Mouse (Mus musculus) gonadal fat pad, adult 2 months (tissue): ENCODE data around the gene Hbb-bt. TPM values are rescaled to one million over a fixed set of nuclear protein-coding genes. Genes with fewer than 3 reads are reported as not detected.
"Not testable (repeated sequence)": the region's sequence is repeated elsewhere in the genome, so short reads cannot be mapped to it uniquely, and the experiment has no call there.

ENCODE experiments used
- DNase-seq: peaks from one replicate; pipeline ENCODE4 v3.0.0-alpha.2; 2012; ENCODE audit warnings: low read depth
- polyA plus RNA-seq: library from polyadenylated mRNA; depleted of rRNA; stranded (reverse); fragments of >200 nt; gene quantifications from 2 replicates; pipeline ENCODE4 v1.2.3, GENCODE M21; 2012; rRNA removed

Hbb-bt gene
- 189 and 481 TPM in 2 replicates for polyA plus RNA-seq

GRCm38 (mm10) chr7:103813766-103814165 is at the start of gene Hbb-bt:
Gene Hbb-bt (minus strand): TSS chr7:103813996.
- no peak for DNase-seq

GRCm38 (mm10) chr7:103861531-103861930 is 47.7 kb upstream of the Hbb-bt start:
- no peak for DNase-seq

- no peak for DNase-seq
Observed at GRCm38 (mm10) chr7:103860855-103861254, 47.1 kb upstream of the Hbb-bt start.

GRCm38 (mm10) chr7:103859076-103859475 is 45.3 kb upstream of the Hbb-bt start:
- DNase-seq: no peak

- DNase-seq: no peak
Observed at GRCm38 (mm10) chr7:103854669-103855068, 40.9 kb upstream of the Hbb-bt start.

GRCm38 (mm10) chr7:103853090-103853489 is 39.3 kb upstream of the Hbb-bt start, which contains the start of gene Hbb-y:
Gene Hbb-y (minus strand): TSS chr7:103853216.
- DNase-seq: no peak

- DNase-seq: no peak
Observed at GRCm38 (mm10) chr7:103844525-103845325, 30.9 kb upstream of the Hbb-bt start.

GRCm38 (mm10) chr7:103843034-103843433 is 29.2 kb upstream of the Hbb-bt start, which contains the start of gene Hbb-bh1:
Gene Hbb-bh1 (minus strand): TSS chr7:103843164.
- no peak for DNase-seq

- DNase-seq: no peak
Observed at GRCm38 (mm10) chr7:103840268-103840667, 26.5 kb upstream of the Hbb-bt start, which contains the start of gene Hbb-bh2. Gene Hbb-bh2 (minus strand): TSS chr7:103840520.

- DNase-seq: no peak
Observed at GRCm38 (mm10) chr7:103827808-103828207, 14.0 kb upstream of the Hbb-bt start, which contains the start of gene Hbb-bs. Gene Hbb-bs (minus strand): TSS chr7:103828096.

- DNase-seq: not testable (repeated sequence)
Observed at GRCm38 (mm10) chr7:103827139-103827538, 13.3 kb upstream of the Hbb-bt start.

- no peak for DNase-seq
Observed at GRCm38 (mm10) chr7:103826255-103826887, 12.6 kb upstream of the Hbb-bt start.

GRCm38 (mm10) chr7:103825536-103826254 is 11.9 kb upstream of the Hbb-bt start:
- no peak for DNase-seq

- DNase-seq: no peak
Observed at GRCm38 (mm10) chr7:103824597-103824996, 10.8 kb upstream of the Hbb-bt start.

- not testable (repeated sequence) for DNase-seq
Observed at GRCm38 (mm10) chr7:103815085-103815484, 1.3 kb upstream of the Hbb-bt start.

- DNase-seq: not testable (repeated sequence)
Observed at GRCm38 (mm10) chr7:103813152-103813551, 644 bp downstream of the Hbb-bt start.

GRCm38 (mm10) chr7:103812174-103812573 is 1.6 kb downstream of the Hbb-bt start:
- no peak for DNase-seq

GRCm38 (mm10) chr7:103811223-103811845 is 2.5 kb downstream of the Hbb-bt start:
- no peak for DNase-seq

- DNase-seq: no peak
Observed at GRCm38 (mm10) chr7:103810746-103811145, 3.0 kb downstream of the Hbb-bt start.

GRCm38 (mm10) chr7:103810296-103810695 is 3.5 kb downstream of the Hbb-bt start:
- no peak for DNase-seq

- DNase-seq: no peak
Observed at GRCm38 (mm10) chr7:103809801-103810155, 4.0 kb downstream of the Hbb-bt start.
